Mouse (Mus musculus) lung, adult 2 months (tissue): ENCODE measurements around the gene Map10.

ENCODE experiments used
- CTCF ChIP-seq: fragments of 200-500 bp; IDR thresholded peaks from 2 replicates; pipeline ENCODE4 v1.5.1; 2011; ENCODE audit warnings: mild to moderate bottlenecking, low read length, control low read depth; ENCODE audit not compliant: insufficient read depth
- POLR2A ChIP-seq: fragments of 200-500 bp; IDR thresholded peaks from 2 replicates; pipeline ENCODE4 v1.6.1; 2011; ENCODE audit warnings: low read depth, mild to moderate bottlenecking, control low read depth, low read length, borderline replicate concordance; ENCODE audit errors: extremely low read depth

DNA sequence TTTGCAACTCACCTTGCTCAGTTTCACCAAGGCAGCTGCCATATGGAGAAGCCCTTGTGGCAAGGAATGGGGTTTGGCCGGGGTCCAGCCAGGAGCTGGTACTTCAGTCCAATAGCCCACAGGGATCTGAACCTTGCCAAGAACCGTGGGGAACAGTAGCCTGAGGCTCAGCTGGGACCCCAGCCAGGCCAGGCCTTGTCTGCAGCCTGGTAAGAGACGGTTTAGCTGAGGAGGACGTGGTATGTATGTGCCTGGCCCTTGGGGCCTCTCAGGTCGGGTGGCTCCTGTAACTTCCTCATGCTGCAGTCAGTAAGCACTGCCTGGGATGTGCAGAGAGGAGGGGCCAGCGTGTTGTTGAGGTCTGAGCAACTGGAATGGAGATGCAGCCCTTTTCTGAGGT is 27.8 kb upstream of the Map10 start:
- TF ChIP-seq POLR2A = no peak
- TF ChIP-seq CTCF = no peak
